Mouse (Mus musculus) brain, embryonic 14.5 days (tissue): ENCODE data around the gene Vmn1r188.

Experiments
- CTCF ChIP-seq: fragments of 200-500 bp; IDR thresholded peaks from 2 replicates; pipeline ENCODE4 v1.5.1; 2012; ENCODE audit warnings: inconsistent platforms, mild to moderate bottlenecking, moderate library complexity, borderline replicate concordance; ENCODE audit not compliant: insufficient read depth, insufficient read length; ENCODE audit errors: extremely low read depth
- POLR2A ChIP-seq: fragments of 200-500 bp; IDR thresholded peaks from 2 replicates; pipeline ENCODE4 v1.6.1; 2012; ENCODE audit warnings: mild to moderate bottlenecking, inconsistent platforms, borderline replicate concordance; ENCODE audit not compliant: poor library complexity, insufficient read depth, insufficient read length, severe bottlenecking; ENCODE audit errors: extremely low read depth

- TF ChIP-seq CTCF (no peak), POLR2A (no peak)
Observed at GRCm38 (mm10) chr13:22063468-22063867, 20.8 kb upstream of the Vmn1r188 start.
